Mouse (Mus musculus): ENCODE measurements around the gene Bloc1s4. TPM values are rescaled to one million over a fixed set of nuclear protein-coding genes. Genes with fewer than 3 reads are reported as not detected.
"Not testable (repeated sequence)": the region's sequence is repeated elsewhere in the genome, so short reads cannot be mapped to it uniquely, and the experiment has no call there.

Gene Bloc1s4
- 19.1 and 19.7 TPM in 2 replicates for polyA plus RNA-seq (2015; fragmentation: Nextera tagmentation; extraction: Ambion mirVana)

GRCm38 (mm10) chr5:36748536-36749061 lies at the start of gene Bloc1s4:
Gene Bloc1s4 (minus strand): TSS chr5:36748650.
- Histone ChIP-seq H3K27ac (ENCODE audit: low read length) (no peak within 1 kb of the TSS), H3K4me1 (replicated peaks; ENCODE audit: control insufficient read depth, insufficient read depth, low read length) (peaks cover 14% of the 10 kb centered on the region), H3K36me3 (ENCODE audit: control insufficient read depth, insufficient read depth, low read length) (no peaks in the 10 kb centered on the region), H3K4me3 (ENCODE audit: low read length) (peak within 1 kb of the TSS; percentile 96), H3K9ac (ENCODE audit: low read length) (peak within 1 kb of the TSS; percentile 90), H3K4me2 (ENCODE audit: low read depth, low read length) (peak within 1 kb of the TSS; percentile 97), H3K27me3 (ENCODE audit: control insufficient read depth, insufficient read depth, low read depth, low read length) (no peaks in the 10 kb centered on the region), H3K9me3 (ENCODE audit: control insufficient read depth, low read length) (no peaks in the 10 kb centered on the region)
- ATAC-seq (ENCODE audit: low read depth) = peak; percentile 95
- 2% methylated on average over 31 of the region's 31 CpGs for WGBS

DNA sequence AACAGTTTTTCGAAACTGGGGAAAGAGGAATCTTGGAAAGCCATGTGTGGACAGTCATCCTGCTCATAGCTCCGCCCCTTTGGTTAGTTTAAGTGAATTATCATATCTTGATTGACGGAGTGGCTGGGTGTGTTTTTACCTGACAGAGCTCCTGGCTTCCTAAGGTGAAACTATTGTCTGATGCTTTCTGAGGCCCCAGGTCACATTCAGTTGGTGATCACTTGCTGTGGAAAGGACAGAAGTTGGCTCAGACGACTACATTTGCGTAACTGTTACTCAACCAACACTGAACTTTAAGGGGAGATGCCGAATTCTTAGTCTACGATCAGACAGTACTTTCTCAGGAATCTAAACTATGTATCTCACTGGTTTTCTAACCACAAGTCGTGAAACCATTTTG lies 48.8 kb upstream of the Bloc1s4 start:
- peak overlapping the region; percentile 75 for H3K4me3 ChIP-seq (ENCODE audit: low read length)
- H3K27ac ChIP-seq (ENCODE audit: low read length) = no peak overlapping the region
- H3K9me3 ChIP-seq (ENCODE audit: control insufficient read depth, low read length) = no peaks in the 10 kb centered on the region
- WGBS = 50% methylated on average over 8 of the region's 8 CpGs
- no peaks in the 10 kb centered on the region for H3K27me3 ChIP-seq (ENCODE audit: control insufficient read depth, insufficient read depth, low read depth, low read length)
- peak overlapping the region; percentile 65 for H3K4me2 ChIP-seq (ENCODE audit: low read depth, low read length)
- no peak overlapping the region for H3K9ac ChIP-seq (ENCODE audit: low read length)
- peak; percentile 11; the same call in 1 of the 2 replicates for ATAC-seq (ENCODE audit: low read depth)
- peaks cover 8% of the 10 kb centered on the region; the same call in 1 of the 2 replicates for H3K36me3 ChIP-seq (ENCODE audit: control insufficient read depth, insufficient read depth, low read length)
- no peaks in the 10 kb centered on the region for H3K4me1 ChIP-seq (replicated peaks; ENCODE audit: control insufficient read depth, insufficient read depth, low read length)

- peak; percentile 83 for ATAC-seq (ENCODE audit: low read depth)
- under 1% methylated on average over 87 of the region's 90 CpGs for WGBS
- not testable (repeated sequence) for H3K9me3 ChIP-seq (ENCODE audit: control insufficient read depth, low read length); H3K27me3 ChIP-seq (ENCODE audit: control insufficient read depth, insufficient read depth, low read depth, low read length); H3K36me3 ChIP-seq (ENCODE audit: control insufficient read depth, insufficient read depth, low read length); H3K4me1 ChIP-seq (replicated peaks; ENCODE audit: control insufficient read depth, insufficient read depth, low read length)
- Histone ChIP-seq H3K4me3 (ENCODE audit: low read length) (peak within 1 kb of the TSS; percentile 75), H3K27ac (ENCODE audit: low read length) (peak within 1 kb of the TSS; percentile 95), H3K9ac (ENCODE audit: low read length) (peak within 1 kb of the TSS; percentile 82), H3K4me2 (ENCODE audit: low read depth, low read length) (peak within 1 kb of the TSS; percentile 65)
Observed at GRCm38 (mm10) chr5:36796296-36797014, 48.0 kb upstream of the Bloc1s4 start, which contains the start of gene Mrfap1. Gene Mrfap1 (minus strand): TSS chr5:36796772.

GRCm38 (mm10) chr5:36795647-36796295 lies 47.3 kb upstream of the Bloc1s4 start:
- peak overlapping the region; percentile 82 for H3K9ac ChIP-seq (ENCODE audit: low read length)
- peak overlapping the region; percentile 95 for H3K27ac ChIP-seq (ENCODE audit: low read length)
- H3K4me3 ChIP-seq (ENCODE audit: low read length) = peak overlapping the region; percentile 75
- not testable (repeated sequence) for H3K36me3 ChIP-seq (ENCODE audit: control insufficient read depth, insufficient read depth, low read length); H3K9me3 ChIP-seq (ENCODE audit: control insufficient read depth, low read length); H3K4me1 ChIP-seq (replicated peaks; ENCODE audit: control insufficient read depth, insufficient read depth, low read length); H3K27me3 ChIP-seq (ENCODE audit: control insufficient read depth, insufficient read depth, low read depth, low read length)
- H3K4me2 ChIP-seq (ENCODE audit: low read depth, low read length) = peak overlapping the region; percentile 60
- 2% methylated on average over 34 of the region's 37 CpGs for WGBS
- ATAC-seq (ENCODE audit: low read depth) = peak; percentile 60

GRCm38 (mm10) chr5:36791861-36792260 lies 43.4 kb upstream of the Bloc1s4 start:
- no peak overlapping the region for H3K9ac ChIP-seq (ENCODE audit: low read length)
- H3K9me3 ChIP-seq (ENCODE audit: control insufficient read depth, low read length) = no peaks in the 10 kb centered on the region
- WGBS = 57% methylated on average over 9 of the region's 9 CpGs
- no peaks in the 10 kb centered on the region for H3K4me1 ChIP-seq (replicated peaks; ENCODE audit: control insufficient read depth, insufficient read depth, low read length)
- H3K36me3 ChIP-seq (ENCODE audit: control insufficient read depth, insufficient read depth, low read length) = peaks cover 8% of the 10 kb centered on the region; the same call in 1 of the 2 replicates
- H3K27ac ChIP-seq (ENCODE audit: low read length) = no peak overlapping the region
- H3K4me3 ChIP-seq (ENCODE audit: low read length) = no peak overlapping the region
- H3K27me3 ChIP-seq (ENCODE audit: control insufficient read depth, insufficient read depth, low read depth, low read length) = no peaks in the 10 kb centered on the region
- no peak overlapping the region for H3K4me2 ChIP-seq (ENCODE audit: low read depth, low read length)
- no peak for ATAC-seq (ENCODE audit: low read depth)

DNA sequence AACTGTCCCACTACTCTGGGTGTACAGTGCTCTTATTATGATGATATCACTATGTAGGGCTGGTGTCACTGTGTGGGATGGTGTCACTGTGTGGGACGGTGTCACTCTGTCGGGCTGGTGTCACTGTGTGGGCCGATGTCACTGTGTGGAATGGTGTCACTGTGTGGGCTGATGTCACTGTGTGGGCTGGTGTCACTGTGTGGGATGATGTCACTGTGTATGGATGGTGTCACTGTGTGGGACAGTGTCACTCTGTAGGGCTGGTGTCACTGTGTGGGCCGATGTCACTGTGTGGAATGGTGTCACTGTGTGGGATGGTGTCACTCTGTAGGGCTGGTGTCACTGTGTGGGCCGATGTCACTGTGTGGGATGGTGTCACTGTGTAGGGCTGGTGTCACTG lies 37.6 kb upstream of the Bloc1s4 start:
- no peaks in the 10 kb centered on the region for H3K27me3 ChIP-seq (ENCODE audit: control insufficient read depth, insufficient read depth, low read depth, low read length)
- H3K4me1 ChIP-seq (replicated peaks; ENCODE audit: control insufficient read depth, insufficient read depth, low read length) = no peaks in the 10 kb centered on the region
- no peak overlapping the region for H3K27ac ChIP-seq (ENCODE audit: low read length)
- H3K4me2 ChIP-seq (ENCODE audit: low read depth, low read length) = no peak overlapping the region
- WGBS = 91% methylated on average over 5 of the region's 5 CpGs
- H3K36me3 ChIP-seq (ENCODE audit: control insufficient read depth, insufficient read depth, low read length) = no peaks in the 10 kb centered on the region
- H3K9me3 ChIP-seq (ENCODE audit: control insufficient read depth, low read length) = no peaks in the 10 kb centered on the region
- H3K4me3 ChIP-seq (ENCODE audit: low read length) = no peak overlapping the region
- no peak overlapping the region for H3K9ac ChIP-seq (ENCODE audit: low read length)
- no peak for ATAC-seq (ENCODE audit: low read depth)

DNA sequence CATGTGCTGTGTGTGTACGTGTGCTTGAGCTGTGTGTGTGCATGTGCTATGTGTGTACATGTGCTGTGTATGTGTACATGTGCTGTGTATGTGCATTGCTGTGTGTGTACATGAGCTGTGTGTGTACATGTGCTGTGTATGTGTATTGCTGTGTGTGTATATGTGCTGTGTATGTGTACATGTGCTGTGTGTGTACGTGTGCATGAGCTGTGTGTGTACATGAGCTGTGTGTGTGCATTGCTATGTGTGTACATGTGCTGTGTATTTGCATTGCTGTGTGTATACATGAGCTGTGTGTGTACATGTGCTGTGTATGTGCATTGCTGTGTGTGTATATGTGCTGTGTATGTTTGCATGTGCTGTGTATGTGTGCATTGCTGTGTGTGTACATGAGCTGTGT lies 31.1 kb upstream of the Bloc1s4 start:
- no peak overlapping the region for H3K9ac ChIP-seq (ENCODE audit: low read length)
- no peak overlapping the region for H3K27ac ChIP-seq (ENCODE audit: low read length)
- H3K4me3 ChIP-seq (ENCODE audit: low read length) = no peak overlapping the region
- no peaks in the 10 kb centered on the region for H3K27me3 ChIP-seq (ENCODE audit: control insufficient read depth, insufficient read depth, low read depth, low read length)
- H3K4me1 ChIP-seq (replicated peaks; ENCODE audit: control insufficient read depth, insufficient read depth, low read length) = no peaks in the 10 kb centered on the region
- no peak overlapping the region for H3K4me2 ChIP-seq (ENCODE audit: low read depth, low read length)
- H3K9me3 ChIP-seq (ENCODE audit: control insufficient read depth, low read length) = no peaks in the 10 kb centered on the region; the same call in 1 of the 2 replicates
- H3K36me3 ChIP-seq (ENCODE audit: control insufficient read depth, insufficient read depth, low read length) = no peaks in the 10 kb centered on the region
- ATAC-seq (ENCODE audit: low read depth) = no peak
- 72% methylated on average over 2 of the region's 2 CpGs for WGBS

GRCm38 (mm10) chr5:36778901-36779300 lies 30.5 kb upstream of the Bloc1s4 start:
- no peak for ATAC-seq (ENCODE audit: low read depth)
- Histone ChIP-seq H3K36me3 (ENCODE audit: control insufficient read depth, insufficient read depth, low read length) (no peaks in the 10 kb centered on the region), H3K4me2 (ENCODE audit: low read depth, low read length) (no peak overlapping the region), H3K4me1 (replicated peaks; ENCODE audit: control insufficient read depth, insufficient read depth, low read length) (no peaks in the 10 kb centered on the region), H3K27me3 (ENCODE audit: control insufficient read depth, insufficient read depth, low read depth, low read length) (no peaks in the 10 kb centered on the region), H3K4me3 (ENCODE audit: low read length) (no peak overlapping the region), H3K9me3 (ENCODE audit: control insufficient read depth, low read length) (no peaks in the 10 kb centered on the region; the same call in 1 of the 2 replicates), H3K27ac (ENCODE audit: low read length) (no peak overlapping the region), H3K9ac (ENCODE audit: low read length) (no peak overlapping the region)
- WGBS = 78% methylated on average over 1 of the region's 2 CpGs

DNA sequence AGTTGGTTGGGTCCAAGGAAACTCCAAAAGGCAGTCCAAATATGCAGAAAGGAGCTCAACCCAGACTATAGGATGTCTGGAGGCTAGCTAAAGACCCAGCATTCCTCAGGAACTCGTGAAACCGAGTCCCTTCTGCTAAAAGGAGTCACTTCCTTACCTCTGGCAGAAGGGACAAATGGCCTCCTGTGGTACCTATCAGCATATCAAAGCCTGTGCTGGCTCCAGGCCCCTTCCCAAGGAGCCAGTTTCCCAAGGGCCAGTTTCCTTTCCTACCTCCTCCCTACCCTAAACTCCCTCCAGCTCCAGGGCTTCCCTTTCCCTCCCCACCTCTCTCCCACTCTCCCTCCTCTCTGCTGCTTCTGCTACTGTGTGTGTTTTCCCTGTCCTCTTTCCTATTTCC lies 28.7 kb upstream of the Bloc1s4 start:
- ATAC-seq (ENCODE audit: low read depth) = no peak
- 9% methylated on average over 2 of the region's 2 CpGs for WGBS

More for the DNA sequence above, 28.7 kb upstream of the Bloc1s4 start:
- H3K4me2 ChIP-seq (ENCODE audit: low read depth, low read length) = no peak overlapping the region
- H3K9ac ChIP-seq (ENCODE audit: low read length) = no peak overlapping the region
- H3K36me3 ChIP-seq (ENCODE audit: control insufficient read depth, insufficient read depth, low read length) = no peaks in the 10 kb centered on the region
- H3K27ac ChIP-seq (ENCODE audit: low read length) = no peak overlapping the region
- H3K9me3 ChIP-seq (ENCODE audit: control insufficient read depth, low read length) = no peaks in the 10 kb centered on the region; the same call in 1 of the 2 replicates
- H3K4me3 ChIP-seq (ENCODE audit: low read length) = no peak overlapping the region
- H3K4me1 ChIP-seq (replicated peaks; ENCODE audit: control insufficient read depth, insufficient read depth, low read length) = no peaks in the 10 kb centered on the region
- H3K27me3 ChIP-seq (ENCODE audit: control insufficient read depth, insufficient read depth, low read depth, low read length) = no peaks in the 10 kb centered on the region

Measured in lung, embryonic 16.5 days (tissue).